Mouse (Mus musculus): ENCODE measurements around the gene S100a11.

S100a11 gene

DNA sequence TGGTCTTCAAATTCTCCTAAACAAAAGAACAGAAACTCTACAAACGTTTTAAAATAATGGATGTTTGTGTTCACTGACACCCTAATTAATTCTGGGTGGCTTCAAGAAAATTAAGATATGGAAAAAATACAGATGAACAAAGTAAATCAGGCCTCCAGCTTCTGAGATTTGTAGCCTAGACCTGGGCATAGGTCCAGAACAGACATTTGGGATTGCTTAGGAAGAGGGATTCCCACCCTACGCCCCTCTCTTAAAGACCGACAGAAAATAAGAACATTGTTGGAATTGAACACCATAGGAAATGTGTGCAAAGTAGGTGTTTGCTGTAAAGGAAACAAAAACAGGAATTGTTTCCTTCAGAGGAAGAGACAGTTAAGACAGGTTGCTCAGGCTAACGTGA is 37.2 kb downstream of the S100a11 start:
- no peak for DNase-seq (ENCODE audit: low read depth, low spot score)

DNA sequence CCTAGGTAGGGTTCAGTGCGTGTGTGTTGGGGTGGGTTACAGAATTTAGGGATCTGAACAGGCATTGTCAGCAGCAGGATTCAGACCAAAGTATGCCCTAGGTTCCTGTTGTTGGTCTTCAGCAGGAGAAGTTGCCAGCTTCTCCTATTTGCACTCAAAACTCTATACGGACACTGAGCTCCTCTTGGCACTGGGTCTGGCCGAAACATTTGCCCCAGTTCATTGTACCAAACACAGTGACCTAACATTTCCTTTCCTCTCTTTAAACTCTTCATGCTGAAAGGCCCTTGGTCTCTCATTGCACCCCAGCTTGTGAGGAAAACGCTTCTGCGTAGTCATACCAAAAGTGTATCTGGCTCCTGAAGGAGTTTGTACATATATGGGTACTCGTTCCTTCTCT is 39.7 kb downstream of the S100a11 start:
- DNase-seq (ENCODE audit: low read depth, low spot score), result no peak

DNA sequence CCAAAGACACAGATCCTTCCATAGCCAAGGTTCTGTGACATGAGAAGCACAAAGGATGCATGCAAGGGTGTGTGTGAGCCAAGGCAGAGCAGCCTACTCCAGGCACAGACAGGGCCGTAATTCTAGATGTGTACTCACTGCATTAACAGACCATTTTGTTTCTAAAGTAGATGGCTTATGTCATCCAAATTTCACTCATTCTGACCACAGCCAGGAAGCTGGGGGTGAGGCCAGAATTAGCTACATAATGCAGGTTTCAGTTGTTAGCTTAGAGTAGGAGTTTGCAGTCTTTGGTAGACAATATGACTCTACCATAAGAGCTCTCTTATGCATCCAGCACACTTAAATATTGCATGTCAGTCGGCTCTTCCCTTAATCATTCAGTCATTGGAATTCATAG is 42.1 kb downstream of the S100a11 start:
- no peak for DNase-seq (ENCODE audit: low read depth, low spot score)

- DNase-seq (ENCODE audit: low read depth, low spot score), result no peak
Measured at GRCm38 (mm10) chr3:93563216-93563615, 42.9 kb downstream of the S100a11 start.

DNA sequence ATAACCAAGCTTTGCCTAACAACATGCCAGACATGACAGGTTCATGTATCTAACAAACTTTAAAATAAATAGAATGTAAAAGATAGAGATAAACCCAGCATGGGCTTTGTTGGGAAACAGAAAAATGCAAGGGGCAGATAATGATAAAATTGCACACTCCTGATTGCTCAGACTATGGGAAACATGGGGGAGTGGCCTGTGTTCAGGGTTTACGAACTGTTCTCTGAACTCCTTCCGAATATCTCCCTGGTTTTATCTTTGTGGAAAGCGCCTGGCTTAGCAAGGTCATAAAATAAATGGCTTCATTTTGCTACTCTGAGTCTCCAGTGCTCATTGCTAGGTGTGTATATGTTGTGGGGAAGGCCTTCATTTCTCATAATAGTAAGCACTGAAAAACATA is 46.6 kb downstream of the S100a11 start:
- no peak for DNase-seq (ENCODE audit: low read depth, low spot score)

DNA sequence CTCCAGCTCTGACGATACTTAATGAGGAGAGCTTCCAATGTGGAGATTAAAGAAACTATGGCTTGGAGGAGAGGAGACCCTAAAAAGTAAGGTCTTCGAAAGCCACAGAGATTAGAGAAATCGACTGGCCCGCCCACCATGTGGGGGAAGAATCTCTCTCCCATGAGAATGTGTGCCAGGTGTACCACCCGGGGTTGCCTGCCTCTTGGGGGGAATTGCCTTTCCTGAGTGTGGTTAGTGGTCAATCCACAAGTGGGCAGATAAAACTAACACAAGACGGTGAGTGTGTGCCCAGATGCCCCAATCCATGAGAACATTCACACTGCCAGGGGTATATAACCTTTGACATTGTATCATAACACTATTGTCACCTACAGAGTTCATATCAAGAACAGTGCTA is 47.4 kb downstream of the S100a11 start:
- DNase-seq (ENCODE audit: low read depth, low spot score), result no peak

DNA sequence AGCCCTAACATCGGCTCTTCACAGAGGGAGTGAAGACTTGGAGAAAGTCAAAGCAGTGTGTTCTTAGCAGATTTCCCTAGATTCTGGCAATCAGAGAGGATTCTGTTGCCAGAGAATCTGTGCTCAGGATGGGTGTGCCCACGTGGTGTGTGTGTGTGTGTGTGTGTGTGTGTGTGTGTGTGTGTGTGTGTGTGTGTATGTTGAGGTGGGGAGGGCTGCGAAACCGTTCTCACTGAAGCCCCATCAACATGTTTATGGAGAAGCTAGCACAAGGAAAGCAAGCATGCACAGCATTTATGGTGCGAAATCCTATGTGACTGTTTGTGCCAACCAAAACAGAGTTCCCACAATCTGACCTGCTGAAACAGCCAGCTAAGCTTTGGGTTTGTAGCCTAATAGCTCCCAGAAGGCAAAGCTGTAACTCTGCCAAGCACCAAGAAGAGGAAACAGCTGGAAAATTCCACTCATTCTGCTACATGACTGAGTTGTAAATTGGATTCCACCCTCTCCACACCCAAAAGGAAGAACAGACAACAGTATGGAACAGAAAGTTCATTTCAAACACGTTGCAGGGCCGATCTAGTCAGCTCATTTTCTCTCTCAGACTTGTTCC is 48.2 kb downstream of the S100a11 start:
- DNase-seq (ENCODE audit: low read depth, low spot score), result no peak

DNA sequence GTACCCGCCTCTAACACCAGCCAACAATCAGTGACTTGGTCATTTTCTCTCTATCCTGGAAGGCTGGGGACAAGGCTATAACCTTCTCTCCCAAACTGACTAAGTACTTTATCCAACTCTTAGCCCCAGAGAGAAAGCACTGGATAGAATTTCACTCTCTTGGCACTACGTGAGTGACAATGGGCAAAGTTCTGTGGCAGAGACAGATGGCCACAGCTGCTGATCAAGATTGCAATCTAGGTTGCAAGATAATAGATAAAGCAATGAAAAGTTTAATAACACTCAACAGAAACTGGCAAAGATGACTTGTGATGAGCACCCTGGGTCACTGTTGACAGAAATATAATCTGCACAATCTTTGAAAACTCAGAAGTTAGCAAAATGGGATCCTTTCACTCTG is 48.8 kb downstream of the S100a11 start:
- no peak for DNase-seq (ENCODE audit: low read depth, low spot score)

DNA sequence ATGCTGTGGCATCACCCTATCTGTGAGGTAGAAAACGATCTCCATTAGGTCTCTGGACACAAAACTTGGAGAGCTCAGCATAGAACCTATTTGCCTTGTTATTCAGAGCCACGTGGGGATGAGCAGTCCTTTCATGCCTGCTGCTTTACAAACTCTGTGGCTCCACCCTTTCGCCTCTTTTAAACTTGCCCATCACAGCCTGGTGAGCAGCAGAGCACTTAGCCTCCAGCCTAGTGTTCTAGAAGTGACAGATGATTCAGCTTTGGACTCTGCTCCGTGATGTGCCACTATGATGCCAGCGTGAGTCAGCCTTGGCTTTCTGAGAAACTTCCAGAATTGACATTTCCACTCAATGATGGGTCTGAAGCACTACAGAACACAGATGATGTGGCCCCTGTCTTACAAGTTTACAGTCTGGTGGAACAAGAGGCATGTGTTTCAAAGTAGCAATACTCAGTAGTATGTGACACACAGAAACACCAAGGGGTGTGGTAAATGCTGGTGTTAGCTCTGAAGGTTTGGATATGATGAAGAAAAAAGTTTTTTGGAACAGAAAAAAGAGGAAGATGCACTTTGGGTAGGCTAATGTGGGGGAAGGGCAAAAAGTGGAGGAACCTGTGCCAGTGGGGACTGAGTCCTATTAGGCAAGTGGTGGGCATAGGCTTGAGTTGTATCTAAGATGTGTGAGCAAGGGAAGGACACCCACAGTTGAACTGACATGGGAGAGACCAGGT is 51.9 kb downstream of the S100a11 start:
- no peak for DNase-seq (ENCODE audit: low read depth, low spot score)

Data from c-Kit-negative CD71-positive TER-119-positive erythroid progenitor cells, embryonic 14.5 days (primary cell).